Mouse (Mus musculus): ENCODE results near the gene Pa2g4.
A peak's percentile ranks its signal among the peaks of the same experiment; 100 is the strongest.

Gene Pa2g4

DNA sequence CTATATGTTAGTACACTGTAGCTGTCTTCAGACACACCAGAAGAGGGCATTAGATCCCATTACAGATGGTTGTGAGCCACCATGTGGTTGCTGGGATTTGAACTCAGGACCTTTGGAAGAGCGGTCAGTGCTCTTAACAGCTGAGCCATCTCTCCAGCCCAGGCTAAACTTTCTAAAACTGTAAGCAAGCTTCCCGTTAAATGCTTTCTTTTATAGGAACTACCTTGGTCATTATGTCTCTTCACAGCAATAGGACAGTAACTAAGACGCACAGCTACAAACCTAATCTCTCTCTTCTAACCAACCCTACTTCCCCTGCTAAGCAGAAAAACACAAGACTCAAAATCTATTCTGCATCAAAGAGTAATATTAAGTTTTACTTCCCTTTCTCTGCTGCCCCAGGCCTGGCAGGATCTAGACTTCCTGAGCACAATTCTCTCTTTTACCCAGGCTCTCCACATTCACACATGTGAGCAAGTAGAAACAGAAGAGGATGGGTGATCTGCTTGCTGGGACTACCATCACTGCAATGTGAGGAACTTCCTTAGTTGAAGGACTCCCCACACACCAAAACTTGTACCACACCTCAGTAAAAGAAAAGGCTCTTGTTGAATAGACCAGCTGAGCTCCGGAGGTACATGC is 30.0 kb downstream of the Pa2g4 start:
- DNase-seq (ENCODE audit: low spot score) = no peak

GRCm38 (mm10) chr10:128535206-128535605 is 30.6 kb downstream of the Pa2g4 start:
- no peak for DNase-seq (ENCODE audit: low spot score)

DNA sequence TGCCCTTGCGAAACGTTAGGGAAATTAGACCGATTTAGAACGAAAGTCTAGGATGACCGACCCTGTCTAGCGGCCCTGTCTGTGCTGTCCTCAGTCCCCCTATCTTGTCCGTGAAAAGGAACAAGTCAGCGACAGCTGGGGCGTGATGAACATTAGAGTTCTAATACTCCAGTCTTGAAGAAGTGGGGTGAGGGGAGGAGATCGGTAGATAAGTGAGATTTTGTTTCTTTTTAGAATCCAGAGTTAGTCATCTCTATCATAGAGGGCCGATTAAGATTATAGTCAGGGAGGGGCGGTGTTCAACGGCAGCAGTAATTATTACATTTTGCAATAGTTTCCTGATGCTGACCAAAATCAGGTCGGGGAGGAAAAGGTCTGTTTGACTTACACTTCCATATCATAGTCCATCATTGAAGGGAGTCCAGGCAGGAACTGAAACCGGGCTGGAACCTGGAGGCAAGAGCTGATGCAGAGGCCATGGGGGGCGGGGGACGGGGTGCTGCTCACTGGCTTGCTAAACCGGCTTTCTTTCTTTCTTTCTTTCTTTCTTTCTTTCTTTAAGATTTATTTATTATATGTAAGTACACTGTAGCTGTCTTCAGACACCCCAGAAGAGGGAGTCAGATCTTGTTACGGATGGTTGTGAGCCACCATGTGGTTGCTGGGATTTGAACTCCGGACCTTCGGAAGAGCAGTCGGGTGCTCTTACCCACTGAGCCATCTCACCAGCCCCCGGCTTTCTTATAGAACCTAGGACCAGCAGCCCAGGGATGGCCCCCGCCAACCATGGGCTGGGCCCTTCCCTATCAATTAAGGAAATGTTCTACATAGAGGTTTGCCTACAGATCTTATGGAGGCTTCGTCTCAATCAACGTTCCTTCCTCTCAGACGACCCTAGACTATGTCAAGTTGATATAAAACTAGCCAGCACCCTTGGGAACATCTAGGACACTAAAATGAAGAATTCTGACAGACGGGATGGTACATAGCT is 39.1 kb downstream of the Pa2g4 start:
- no peak for DNase-seq (ENCODE audit: low spot score)

GRCm38 (mm10) chr10:128525671-128526308 is 40.0 kb downstream of the Pa2g4 start, which contains the start of gene Esyt1:
Gene Esyt1 (minus strand): TSS chr10:128525871.
- peak; percentile 75 for DNase-seq (ENCODE audit: low spot score)

- no peak for DNase-seq (ENCODE audit: low spot score)
Observed at GRCm38 (mm10) chr10:128524732-128525662, 40.8 kb downstream of the Pa2g4 start.

DNA sequence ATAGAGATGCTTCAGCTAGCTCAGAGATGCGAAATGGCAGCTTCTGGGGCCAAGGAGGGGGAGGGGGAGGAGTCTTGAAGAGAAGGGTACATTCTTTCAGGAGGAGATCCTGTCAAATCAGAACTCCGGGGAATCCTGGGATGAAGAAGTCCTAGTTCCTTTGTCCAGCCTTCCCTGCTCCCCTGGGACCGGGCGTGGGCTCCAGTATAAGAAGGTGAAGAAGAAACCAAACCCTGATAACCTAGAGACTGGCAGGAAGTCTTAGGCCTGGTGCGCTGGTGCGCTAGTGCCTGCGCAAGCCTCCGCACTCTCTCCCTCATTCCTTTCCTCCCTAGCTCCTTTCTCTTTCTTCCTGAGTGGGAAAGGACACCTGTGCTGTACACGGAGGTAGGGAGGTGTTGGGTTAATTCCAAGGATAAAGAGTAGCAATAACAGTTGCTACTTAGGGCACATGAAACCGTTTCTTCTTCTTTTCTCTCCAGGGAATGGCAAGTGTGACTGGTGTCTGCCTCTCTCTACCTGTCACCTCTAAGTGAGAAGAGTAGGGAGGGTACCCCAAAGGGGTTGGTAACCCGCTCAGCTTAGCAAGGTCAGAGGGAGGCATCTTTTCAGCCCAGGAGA is 41.6 kb downstream of the Pa2g4 start:
- no peak for DNase-seq (ENCODE audit: low spot score)

DNA sequence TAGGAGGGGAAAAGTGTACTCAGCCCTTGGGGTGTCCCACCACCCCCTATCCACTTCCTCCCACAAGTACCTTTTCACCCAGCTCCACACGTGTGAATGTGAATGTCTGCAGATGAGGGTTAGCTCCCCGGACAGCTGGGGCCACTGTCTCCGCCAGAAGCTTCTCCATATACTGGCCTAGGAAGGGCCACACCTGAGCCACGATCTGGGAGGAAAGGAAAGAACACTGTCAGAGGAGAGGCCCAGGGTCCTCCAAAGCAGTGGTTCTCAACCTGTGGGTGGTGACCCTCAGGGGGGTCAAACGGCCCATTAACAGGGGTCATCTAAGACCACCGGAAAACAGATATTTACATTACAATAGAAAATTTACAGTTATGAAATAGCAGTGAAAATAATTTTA is 43.4 kb downstream of the Pa2g4 start:
- DNase-seq (ENCODE audit: low spot score) = no peak

DNA sequence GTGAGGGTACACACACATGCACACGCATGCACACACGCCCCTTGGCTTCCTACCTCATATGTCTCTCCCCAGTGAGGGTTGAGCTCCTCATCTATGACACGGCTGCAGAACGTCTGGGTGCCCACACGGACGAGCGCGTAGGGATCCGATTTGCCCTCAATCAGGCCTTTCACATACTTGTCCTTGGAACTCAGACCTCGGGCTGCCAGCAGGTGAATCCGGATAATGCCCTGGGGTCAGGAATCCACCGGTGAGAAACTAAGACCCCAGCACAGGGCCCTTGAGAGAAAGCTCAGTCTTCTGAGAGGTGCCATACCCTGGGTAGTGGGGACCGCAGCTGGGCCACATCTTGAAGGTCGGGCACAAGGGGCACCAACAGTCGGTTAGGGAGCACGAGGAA is 45.2 kb downstream of the Pa2g4 start:
- DNase-seq (ENCODE audit: low spot score) = no peak

GRCm38 (mm10) chr10:128518833-128519232 is 47.0 kb downstream of the Pa2g4 start:
- no peak for DNase-seq (ENCODE audit: low spot score)

DNA sequence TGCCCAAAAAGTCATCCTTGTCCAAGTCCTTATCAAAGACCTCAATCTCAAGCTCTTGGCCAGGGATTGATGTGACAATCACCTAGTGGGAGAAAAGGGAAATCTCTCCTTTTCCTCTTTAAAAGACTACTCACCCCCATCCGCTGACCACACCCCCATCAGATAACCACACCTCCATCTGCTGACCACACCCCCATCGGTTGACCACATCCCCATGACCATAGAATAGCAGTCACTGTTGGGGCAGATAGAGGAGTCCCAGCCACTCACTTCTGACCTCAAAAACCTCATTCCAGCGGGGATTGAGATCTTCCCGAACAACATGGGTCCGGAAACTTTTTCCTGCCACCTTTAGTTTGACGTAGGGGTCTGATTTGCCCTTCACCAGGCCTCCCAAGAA is 49.1 kb downstream of the Pa2g4 start:
- no peak for DNase-seq (ENCODE audit: low spot score)

DNA sequence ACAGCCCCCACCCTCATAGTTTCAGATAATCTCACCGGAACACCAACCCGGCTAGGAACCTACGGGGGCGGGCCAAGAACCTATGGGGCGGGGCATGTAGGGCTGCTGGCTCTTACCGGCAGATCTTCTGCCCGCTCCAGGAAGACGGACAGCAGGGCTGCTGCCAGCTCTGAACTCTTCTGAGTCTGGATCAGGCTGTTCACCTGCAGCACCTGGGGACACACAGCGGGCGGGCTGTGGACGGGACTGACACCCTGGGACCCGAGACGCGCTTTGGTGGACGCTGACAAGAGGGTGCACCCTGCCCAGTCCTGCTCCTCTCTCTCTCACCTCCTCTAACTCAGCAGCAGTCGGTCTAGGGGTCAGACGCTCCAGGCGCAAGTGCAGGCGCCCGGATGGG is 49.8 kb downstream of the Pa2g4 start:
- DNase-seq (ENCODE audit: low spot score) = no peak

- no peak for DNase-seq (ENCODE audit: low spot score)
Observed at GRCm38 (mm10) chr10:128515044-128515443, 50.7 kb downstream of the Pa2g4 start.

- DNase-seq (ENCODE audit: low spot score) = no peak
Observed at GRCm38 (mm10) chr10:128511761-128512160, 54.0 kb downstream of the Pa2g4 start.

GRCm38 (mm10) chr10:128511189-128511588 is 54.6 kb downstream of the Pa2g4 start:
- no peak for DNase-seq (ENCODE audit: low spot score)

DNA sequence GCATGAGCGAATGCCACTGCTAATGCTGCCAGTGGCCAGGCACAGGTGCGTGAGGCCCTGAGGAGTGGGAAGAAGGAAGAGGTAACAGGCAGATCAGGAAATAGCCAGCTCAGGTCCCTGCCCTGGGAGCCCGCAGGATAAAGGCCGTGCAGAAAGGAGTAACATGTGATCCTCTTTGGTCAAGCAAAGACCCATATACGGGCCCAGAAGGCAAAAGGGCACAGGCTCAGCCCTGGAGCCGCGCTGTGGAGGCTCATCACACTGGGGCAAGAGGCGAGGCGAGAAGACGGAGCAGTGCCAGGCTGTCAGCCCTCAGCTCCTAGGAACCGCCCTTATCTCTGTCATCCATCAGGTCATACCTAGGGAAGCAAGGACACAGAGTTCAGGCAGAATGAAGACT is 55.5 kb downstream of the Pa2g4 start:
- DNase-seq (ENCODE audit: low spot score) = no peak

DNA sequence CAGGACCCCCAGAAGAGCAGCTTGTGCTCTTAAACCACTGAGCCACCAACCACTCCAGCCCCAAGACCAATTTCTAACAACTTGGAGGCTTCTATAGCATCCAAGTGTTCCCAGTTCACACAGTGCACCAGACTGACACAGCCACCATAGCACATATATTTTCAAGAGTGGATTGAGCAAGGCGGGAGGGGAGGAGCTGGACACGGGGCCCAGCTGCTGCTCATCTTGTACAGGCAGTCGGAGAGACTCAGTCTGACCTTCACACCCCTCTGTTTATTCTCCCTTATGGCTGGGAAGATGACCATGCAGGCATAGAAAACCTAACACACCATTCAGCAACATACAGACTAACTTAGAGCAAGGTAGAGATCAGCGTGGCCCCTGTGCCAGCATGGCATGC is 56.0 kb downstream of the Pa2g4 start:
- DNase-seq (ENCODE audit: low spot score) = no peak

- DNase-seq (ENCODE audit: low spot score) = no peak
Observed at GRCm38 (mm10) chr10:128509203-128509602, 56.6 kb downstream of the Pa2g4 start.

DNA sequence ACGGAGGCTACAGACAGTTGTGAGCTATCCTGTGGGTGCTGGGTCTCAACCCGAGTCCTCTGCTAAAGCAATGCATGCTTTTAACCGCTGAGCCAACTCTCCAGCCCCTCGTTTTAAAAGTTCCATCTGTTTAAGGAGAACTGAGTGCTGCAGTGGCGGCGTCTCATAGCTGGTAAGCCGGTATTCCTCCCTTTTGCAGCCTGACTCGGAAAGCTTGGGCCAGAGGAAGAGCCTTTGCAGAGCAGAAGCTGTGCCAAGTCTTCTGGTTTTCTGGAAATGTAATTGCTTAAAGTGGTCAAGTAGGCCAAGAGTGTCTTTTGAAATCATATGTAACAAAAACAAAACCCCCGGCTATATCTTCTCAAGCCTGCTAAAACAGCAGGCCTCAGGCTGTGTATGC is 57.5 kb downstream of the Pa2g4 start:
- no peak for DNase-seq (ENCODE audit: low spot score)

All from layer of hippocampus, adult 9-10 months (tissue).